Mouse (Mus musculus) G1E (cell line): ENCODE data around the gene Aste1. TPM values are rescaled to one million over a fixed set of nuclear protein-coding genes. Genes with fewer than 3 reads are reported as not detected.

Experiments used
- ATAC-seq: 2 replicates; pipeline ENCODE4 v1.8.0; 2016; ENCODE audit warnings: mild to moderate bottlenecking; ENCODE audit not compliant: insufficient number of reproducible peaks, poor library complexity, low FRiP score, severe bottlenecking; ENCODE audit errors: extremely low read depth
- DNase-seq: peaks from one replicate; pipeline ENCODE4 v3.0.0; 2012; ENCODE audit warnings: low spot score
- H3K27me3 ChIP-seq: 2 replicates; pipeline ENCODE4 v1.6.1; 2012; ENCODE audit warnings: mild to moderate bottlenecking, low read length, inconsistent platforms; ENCODE audit not compliant: insufficient read depth
- H3K36me3 ChIP-seq: replicated peaks from 2 replicates; pipeline ENCODE3; 2012; ENCODE audit warnings: mild to moderate bottlenecking, inconsistent platforms
- H3K4me1 ChIP-seq: 2 replicates; pipeline ENCODE4 v1.6.1; 2012; ENCODE audit warnings: low read depth, low read length, inconsistent platforms, mixed read lengths; ENCODE audit not compliant: insufficient read depth
- H3K4me3 ChIP-seq: 2 replicates; pipeline ENCODE4 v1.5.1; 2012; ENCODE audit warnings: low read depth, mild to moderate bottlenecking, inconsistent platforms, low read length, moderate library complexity, mixed read lengths
- H3K9me3 ChIP-seq: replicated peaks from 2 replicates; pipeline ENCODE4 v1.6.1; 2012; ENCODE audit warnings: inconsistent platforms
- CTCF ChIP-seq: IDR thresholded peaks from 2 replicates; pipeline ENCODE4 v1.5.1; 2012; ENCODE audit warnings: low read depth, low read length, inconsistent platforms, mixed read lengths
- GATA1 ChIP-seq: IDR thresholded peaks from 2 replicates; pipeline ENCODE4 v1.6.1; 2012; ENCODE audit warnings: borderline replicate concordance, low read length, inconsistent platforms, mixed read lengths
- GATA2 ChIP-seq: IDR thresholded peaks from 2 replicates; pipeline ENCODE4 v1.6.1; 2012; ENCODE audit warnings: low read depth, low read length, inconsistent platforms, borderline replicate concordance
- POLR2AphosphoS5 ChIP-seq: IDR thresholded peaks from 2 replicates; pipeline ENCODE4 v1.6.1; 2012; ENCODE audit warnings: low read depth, low read length, inconsistent platforms; ENCODE audit not compliant: insufficient replicate concordance
- TAL1 ChIP-seq: conservative IDR thresholded peaks from 2 replicates; pipeline ENCODE4 v1.6.1; 2012; ENCODE audit warnings: low read depth, low read length, inconsistent platforms, mixed read lengths
- polyA plus RNA-seq: library from polyadenylated mRNA; stranded (reverse); fragments of >175 nt; gene quantifications from 2 replicates; pipeline ENCODE4 v1.2.3, GENCODE M21; 2012
- total RNA-seq, 2 experiments: library from RNA; stranded (forward) in 1 of 2; stranded (reverse) in 1 of 2; fragments of 200-1000 nt in 1 of 2; fragments of >200 nt in 1 of 2; fragmentation: Nextera tagmentation in 1 of 2; gene quantifications; 2 replicates each; pipeline ENCODE4 v1.2.3; 2014 to 2017

Aste1 gene
- total and polyA plus RNA-seq, 3 experiments: 2.6 to 27.9 (median 23.9) TPM

DNA sequence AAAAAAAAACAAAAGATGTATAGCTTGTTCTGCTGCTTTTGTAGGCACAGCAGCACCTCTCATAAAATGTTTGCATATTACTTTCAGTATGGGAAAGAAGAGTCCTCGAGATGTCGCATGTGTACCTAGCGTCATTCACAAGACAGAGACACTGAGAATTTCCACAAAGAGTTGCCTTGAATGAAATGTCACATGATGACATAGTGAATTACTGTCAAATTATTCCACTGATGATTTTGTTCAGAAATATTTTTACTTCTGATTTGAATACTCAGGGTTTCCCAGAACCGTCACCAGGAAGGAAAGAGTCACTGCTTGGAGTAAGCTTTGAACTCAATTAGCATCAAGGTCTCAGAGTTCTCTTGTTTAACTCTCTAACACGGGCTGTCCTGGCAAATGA is 7.8 kb upstream of the Aste1 start:
- Histone ChIP-seq H3K27me3 (no peaks in the 10 kb centered on the region), H3K36me3 (no peaks in the 10 kb centered on the region), H3K9me3 (no peaks in the 10 kb centered on the region), H3K4me3 (no peak overlapping the region), H3K4me1 (no peaks in the 10 kb centered on the region)
- no peak for ATAC-seq
- no peak for DNase-seq
- TF ChIP-seq CTCF (no peak), POLR2AphosphoS5 (no peak), TAL1 (no peak), GATA1 (no peak), GATA2 (no peak)

DNA sequence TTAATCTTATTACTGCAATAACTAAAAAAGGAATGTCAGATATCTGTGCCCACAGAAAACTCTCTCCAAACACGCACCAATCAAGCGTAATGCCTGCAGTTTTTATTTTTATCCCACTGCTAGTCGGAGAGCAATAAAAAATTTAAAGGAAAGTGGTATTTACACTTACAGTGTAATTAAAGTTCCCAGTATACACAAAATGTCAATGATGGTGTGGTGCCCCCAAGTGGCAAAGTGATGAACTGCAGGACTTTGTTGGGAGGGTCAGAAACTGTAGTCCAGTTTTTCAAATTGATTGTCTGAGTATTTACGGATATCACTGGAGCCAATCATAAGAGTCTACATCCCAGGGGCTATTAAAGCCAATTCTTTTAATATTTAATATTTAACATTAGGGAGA is 5.9 kb upstream of the Aste1 start:
- peak; percentile 49; the same call in 1 of the 2 replicates for ATAC-seq
- H3K9me3 ChIP-seq: no peaks in the 10 kb centered on the region
- no peaks in the 10 kb centered on the region for H3K4me1 ChIP-seq
- H3K36me3 ChIP-seq: no peaks in the 10 kb centered on the region
- no peak overlapping the region for H3K4me3 ChIP-seq
- peak; percentile 8 for DNase-seq
- peak; percentile 37; the same call in 1 of the 2 replicates for TF ChIP-seq CTCF
- TF ChIP-seq TAL1: no peak
- H3K27me3 ChIP-seq: no peaks in the 10 kb centered on the region

DNA sequence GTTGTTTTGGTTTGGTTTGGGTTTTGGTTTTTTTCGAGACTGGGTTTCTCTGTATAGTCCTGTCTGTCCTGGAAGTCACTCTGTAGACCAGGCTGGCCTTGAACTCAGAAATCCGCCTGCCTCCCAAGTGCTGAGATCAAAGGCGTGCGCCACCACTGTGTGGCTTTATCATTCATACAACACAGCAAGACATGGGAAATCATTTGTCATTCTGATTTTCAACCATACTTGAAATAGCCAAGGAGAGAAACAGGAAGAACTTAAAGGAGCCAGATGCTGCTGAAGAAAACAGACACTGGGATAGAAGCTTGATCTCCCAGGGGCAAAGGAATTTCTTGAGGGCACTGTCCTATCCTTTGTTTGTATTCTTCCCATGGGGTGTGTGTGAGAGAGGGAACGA is 4.6 kb upstream of the Aste1 start:
- no peak for TF ChIP-seq GATA2
- no peak overlapping the region for H3K4me3 ChIP-seq
- peaks cover 7% of the 10 kb centered on the region for H3K4me1 ChIP-seq
- DNase-seq: no peak
- H3K36me3 ChIP-seq: no peaks in the 10 kb centered on the region
- ATAC-seq: no peak
- H3K9me3 ChIP-seq: no peaks in the 10 kb centered on the region
- no peaks in the 10 kb centered on the region for H3K27me3 ChIP-seq

DNA sequence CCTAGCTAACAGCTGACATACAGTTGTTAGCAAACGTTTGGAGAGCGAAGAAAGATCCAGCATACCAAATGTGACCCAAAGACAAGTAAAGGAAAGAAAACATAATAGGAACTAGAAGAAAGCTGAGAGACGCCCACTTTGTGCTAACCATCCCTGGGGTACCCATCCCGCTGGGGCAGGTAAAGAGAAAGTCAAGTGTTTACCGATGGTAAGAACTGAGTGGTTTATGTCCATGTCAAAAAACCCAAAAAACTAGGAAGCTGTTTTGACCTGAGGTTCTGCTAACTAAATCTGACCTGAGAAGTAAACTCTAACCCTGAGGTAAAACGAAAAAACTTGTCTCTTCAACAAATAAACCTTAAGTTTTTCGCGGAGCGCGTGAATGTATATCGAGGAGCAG is 472 bp upstream of the Aste1 start:
- peaks cover 37% of the 10 kb centered on the region for H3K4me1 ChIP-seq
- peak overlapping the region; percentile 74 for H3K4me3 ChIP-seq

DNA sequence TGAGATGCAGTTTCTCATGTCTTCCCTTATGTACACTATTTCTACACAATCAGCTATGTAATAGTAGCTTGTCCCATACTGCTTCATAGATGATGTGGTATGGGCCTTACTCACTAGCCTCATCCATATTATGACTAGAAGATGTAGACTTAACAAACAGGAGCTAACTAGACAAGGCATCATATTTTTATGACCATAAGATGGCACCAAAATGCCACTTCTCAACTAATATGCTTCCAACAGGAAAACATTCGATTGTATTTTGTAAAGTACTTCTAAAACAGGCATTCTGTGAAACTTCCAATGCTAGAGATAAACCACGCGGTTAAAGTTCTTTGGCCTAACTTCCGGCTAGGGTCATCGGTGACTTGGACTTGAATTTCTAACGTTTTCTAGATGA is 13.4 kb downstream of the Aste1 start:
- Histone ChIP-seq H3K36me3 (peaks cover 62% of the 10 kb centered on the region), H3K4me1 (no peaks in the 10 kb centered on the region), H3K4me3 (no peak overlapping the region), H3K9me3 (no peaks in the 10 kb centered on the region), H3K27me3 (no peaks in the 10 kb centered on the region)
- no peak for TF ChIP-seq CTCF
- no peak for ATAC-seq
- DNase-seq: no peak

More for the DNA sequence above, 472 bp upstream of the Aste1 start:
- ATAC-seq (no peak), DNase-seq (no peak)
- H3K9me3 ChIP-seq: no peaks in the 10 kb centered on the region
- TF ChIP-seq GATA1 (no peak), CTCF (no peak)
- H3K27me3 ChIP-seq: no peaks in the 10 kb centered on the region
- H3K36me3 ChIP-seq: peaks cover 27% of the 10 kb centered on the region

DNA sequence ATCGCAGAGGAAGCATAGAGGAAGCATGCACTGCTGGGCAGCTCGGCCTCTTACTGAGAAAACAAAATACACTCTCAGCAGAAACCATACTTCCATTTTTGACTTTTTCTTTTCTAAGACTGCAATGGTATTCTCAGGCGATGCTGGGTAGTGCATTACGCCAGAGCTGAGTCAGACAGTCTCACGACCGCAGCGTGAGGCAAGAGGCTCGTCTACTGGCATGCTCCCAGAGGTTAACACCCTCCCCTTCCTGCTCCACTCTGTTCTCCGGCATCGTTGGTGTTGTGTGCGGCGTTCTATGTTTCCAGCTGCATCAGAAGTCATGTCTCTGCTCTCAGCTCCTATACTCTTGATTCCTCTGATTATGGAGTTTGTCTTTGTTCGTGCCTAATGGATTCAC is 63.8 kb downstream of the Aste1 start:
- no peak for ATAC-seq
- Histone ChIP-seq H3K4me3 (no peak overlapping the region), H3K27me3 (no peaks in the 10 kb centered on the region), H3K4me1 (no peaks in the 10 kb centered on the region), H3K9me3 (no peaks in the 10 kb centered on the region), H3K36me3 (peaks cover 62% of the 10 kb centered on the region)
- no peak for TF ChIP-seq POLR2AphosphoS5
- no peak for TF ChIP-seq GATA2
- no peak for TF ChIP-seq CTCF
- TF ChIP-seq TAL1: no peak
- no peak for TF ChIP-seq GATA1
- DNase-seq: no peak

DNA sequence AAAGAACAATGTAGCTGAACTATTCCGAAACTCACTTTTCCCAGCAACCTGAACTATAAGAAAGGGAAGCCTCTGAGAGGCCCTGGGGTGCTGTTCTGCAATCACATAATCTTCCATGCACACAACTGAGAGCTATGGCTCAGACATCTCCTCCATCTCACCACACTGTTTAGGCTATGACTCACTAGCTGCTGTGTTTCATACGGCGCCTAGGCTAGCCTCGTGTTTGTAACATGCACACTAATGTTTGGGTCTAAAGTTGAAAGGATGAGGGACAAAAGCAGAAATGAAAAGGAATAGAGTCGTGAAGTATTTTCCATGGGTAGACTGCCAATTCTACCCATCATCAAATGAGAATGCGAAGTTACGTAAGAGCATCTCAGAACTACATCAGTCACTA is 66.3 kb downstream of the Aste1 start:
- Histone ChIP-seq H3K27me3 (no peaks in the 10 kb centered on the region), H3K36me3 (peaks cover 63% of the 10 kb centered on the region), H3K9me3 (no peaks in the 10 kb centered on the region), H3K4me1 (no peaks in the 10 kb centered on the region), H3K4me3 (no peak overlapping the region)
- ATAC-seq (no peak), DNase-seq (no peak)
- TF ChIP-seq GATA1: no peak
- no peak for TF ChIP-seq CTCF
- no peak for TF ChIP-seq POLR2AphosphoS5
- no peak for TF ChIP-seq TAL1
- no peak for TF ChIP-seq GATA2

Other genes starting within 250 kb of the Aste1 start
- not detected in 2 replicates for gene Nek11, start 132 bp downstream of the Aste1 start, total RNA-seq (2014; fragmentation: Nextera tagmentation)
- gene Nek11, start 132 bp downstream of the Aste1 start, total RNA-seq (2017): 0.06 TPM in 1 of 2 replicates, not detected in the other
- 0.02 TPM in 1 of 2 replicates, not detected in the other for gene Nek11, start 132 bp downstream of the Aste1 start, polyA plus RNA-seq
- 38.7 and 51.3 TPM in 2 replicates for gene Atp2c1, start 131.9 kb downstream of the Aste1 start, total RNA-seq (2014; fragmentation: Nextera tagmentation)
- gene Atp2c1, start 131.9 kb downstream of the Aste1 start, total RNA-seq (2017): 75.2 and 83.3 TPM in 2 replicates
- gene Atp2c1, start 131.9 kb downstream of the Aste1 start, polyA plus RNA-seq: 11.4 and 11.8 TPM in 2 replicates
- gene Pik3r4, start 247.6 kb downstream of the Aste1 start, total RNA-seq (2014; fragmentation: Nextera tagmentation): 31.7 and 33.7 TPM in 2 replicates
- 31.7 and 33.4 TPM in 2 replicates for gene Pik3r4, start 247.6 kb downstream of the Aste1 start, total RNA-seq (2017)
- 6.9 and 8.9 TPM in 2 replicates for gene Pik3r4, start 247.6 kb downstream of the Aste1 start, polyA plus RNA-seq